In the genomic region with DNA sequence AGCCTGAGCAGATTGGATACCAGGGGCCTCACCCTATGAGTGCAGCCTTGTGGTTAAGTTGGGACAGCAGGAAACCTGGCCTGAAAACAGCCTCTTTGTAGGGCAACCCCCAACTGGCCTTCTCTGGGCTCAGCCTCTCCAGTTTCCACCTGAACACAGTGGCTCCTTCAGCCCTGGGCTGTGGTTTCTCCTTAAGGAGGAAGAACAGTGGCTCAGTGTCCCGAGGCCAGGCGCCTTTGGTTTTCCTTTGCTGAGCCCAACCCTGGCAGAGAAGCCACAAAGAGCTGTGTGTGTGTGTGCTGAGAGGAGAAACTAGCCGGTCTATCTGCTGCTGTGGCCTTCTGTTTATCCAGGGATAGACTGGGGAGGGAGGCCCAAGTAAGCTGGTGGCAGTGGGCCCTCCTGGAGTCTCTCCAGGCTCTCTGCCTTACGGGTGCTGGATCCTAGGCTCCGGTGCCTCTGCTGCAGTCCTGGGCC, we compare ENCODE assay signal across 9 mouse cellular contexts. TPM values are rescaled to one million over a fixed set of nuclear protein-coding genes. Genes with fewer than 3 reads are reported as not detected.
A peak's percentile ranks its signal among the peaks of the same experiment; 100 is the strongest.
DNase-seq lines count a peak whose midpoint lies in the region; ATAC-seq lines count a peak whose summit lies in the region.
"Had no signal": no experiment of that assay in that cellular context is flagged by ENCODE, and none has a peak within 500 bp of the region (broad histone marks: within the 10 kb centered on the region; RNA-seq: fewer than 3 reads in every experiment).

No protein-coding gene starts in this region.

- no peak overlapping the region for H3K4me3 ChIP-seq in forebrain, embryonic 11.5 days (ENCODE audit: low read depth, low read length)
- H3K4me3 ChIP-seq in limb, embryonic 13.5 days, result no peak overlapping the region

- no peak overlapping the region; the same call in 1 of the 2 replicates for H3K9ac ChIP-seq in forebrain, embryonic 11.5 days (ENCODE audit: low read length)
- H3K9ac ChIP-seq in limb, embryonic 13.5 days, result peak overlapping the region; percentile 31; the same call in 1 of the 2 replicates

- no peak for ATAC-seq in forebrain, embryonic 11.5 days (replicated peaks; ENCODE audit: low FRiP score)
- ATAC-seq in limb, embryonic 13.5 days (ENCODE audit: low FRiP score, low read depth), result peak; percentile 78

- DNase-seq in layer of hippocampus, adult 8-10 months (ENCODE audit: low spot score in 2 of 2), result peak; percentile 46 to 60
- no peak for DNase-seq in layer of hippocampus, adult 9-10 months (ENCODE audit: low spot score)
- DNase-seq in brain, adult 2 months (ENCODE audit: low read depth, low spot score), result peak; percentile 69
- no peak for DNase-seq in forebrain, embryonic 11.5 days (ENCODE audit: low spot score)
- DNase-seq in embryo, embryonic 9.5 days (ENCODE audit: extremely low spot score), result no peak
- DNase-seq in adipocyte (ENCODE audit: low spot score), result no peak
- DNase-seq in urinary bladder, adult 18-20 months (ENCODE audit: low spot score in 2 of 2), result no peak
- DNase-seq: retina, postnatal 1 day had no signal

- no peaks in the 10 kb centered on the region for H3K9me3 ChIP-seq in forebrain, embryonic 11.5 days (ENCODE audit: control insufficient read depth, low read length)
- no peaks in the 10 kb centered on the region for H3K9me3 ChIP-seq in limb, embryonic 13.5 days

- no peak overlapping the region for H3K4me2 ChIP-seq in forebrain, embryonic 11.5 days (ENCODE audit: low read depth, low read length, severe bottlenecking)
- 0 out of 2 replicates have a peak overlapping the region, but pooled peaks have one; percentile 11 for H3K4me2 ChIP-seq in limb, embryonic 13.5 days (replicated peaks)

- no peaks in the 10 kb centered on the region for H3K27me3 ChIP-seq in forebrain, embryonic 11.5 days (ENCODE audit: control insufficient read depth, insufficient read depth, low read length)
- peaks cover 3% of the 10 kb centered on the region; the same call in 1 of the 2 replicates for H3K27me3 ChIP-seq in limb, embryonic 13.5 days

- 36% methylated on average over 5 of the region's 5 CpGs for WGBS in forebrain, embryonic 11.5 days
- 37% methylated on average over 5 of the region's 5 CpGs for WGBS in limb, embryonic 13.5 days

- H3K27ac ChIP-seq in forebrain, embryonic 11.5 days (ENCODE audit: low read depth, low read length), result peak overlapping the region; percentile 37; the same call in 1 of the 2 replicates
- peak overlapping the region; percentile 91 for H3K27ac ChIP-seq in limb, embryonic 13.5 days

- H3K36me3 ChIP-seq in forebrain, embryonic 11.5 days (ENCODE audit: control insufficient read depth, insufficient read depth, low read length), result no peaks in the 10 kb centered on the region
- no peaks in the 10 kb centered on the region for H3K36me3 ChIP-seq in limb, embryonic 13.5 days

- peaks cover 19% of the 10 kb centered on the region for H3K4me1 ChIP-seq in forebrain, embryonic 11.5 days (replicated peaks; ENCODE audit: control insufficient read depth, insufficient read depth, low read length)
- peaks cover 79% of the 10 kb centered on the region for H3K4me1 ChIP-seq in limb, embryonic 13.5 days

RNA-seq across cellular contexts. Expression of a gene that starts 59.4 kb away (rescaled TPM):
- 100 to 1,000 TPM; 157 to 175 (median 167) TPM for total RNA-seq in layer of hippocampus, adult 8-10 months (2022)
- 16.0 and 16.8 TPM in 2 replicates for polyA plus RNA-seq in forebrain, embryonic 11.5 days (2014; fragmentation: Nextera tagmentation; extraction: Ambion mirVana)
- polyA plus RNA-seq in limb, embryonic 13.5 days (2015; fragmentation: Nextera tagmentation; extraction: Ambion mirVana), result 10.7 and 12.4 TPM in 2 replicates

Comparison
In these comparisons a context has a peak if more than half of its experiments do, and no peak if none do; other contexts are left out.
1. DNase-seq: peak in layer of hippocampus, adult 8-10 months (2 of 2) and brain, adult 2 months (single experiment); none in layer of hippocampus, adult 9-10 months (single experiment), forebrain, embryonic 11.5 days (single experiment), embryo, embryonic 9.5 days (single experiment), adipocyte (single experiment) and urinary bladder, adult 18-20 months (0 of 2).